Mouse (Mus musculus): ENCODE measurements around the gene Glra2. TPM values are rescaled to one million over a fixed set of nuclear protein-coding genes. Genes with fewer than 3 reads are reported as not detected.

Gene Glra2
- not detected for total RNA-seq (2023)

DNA sequence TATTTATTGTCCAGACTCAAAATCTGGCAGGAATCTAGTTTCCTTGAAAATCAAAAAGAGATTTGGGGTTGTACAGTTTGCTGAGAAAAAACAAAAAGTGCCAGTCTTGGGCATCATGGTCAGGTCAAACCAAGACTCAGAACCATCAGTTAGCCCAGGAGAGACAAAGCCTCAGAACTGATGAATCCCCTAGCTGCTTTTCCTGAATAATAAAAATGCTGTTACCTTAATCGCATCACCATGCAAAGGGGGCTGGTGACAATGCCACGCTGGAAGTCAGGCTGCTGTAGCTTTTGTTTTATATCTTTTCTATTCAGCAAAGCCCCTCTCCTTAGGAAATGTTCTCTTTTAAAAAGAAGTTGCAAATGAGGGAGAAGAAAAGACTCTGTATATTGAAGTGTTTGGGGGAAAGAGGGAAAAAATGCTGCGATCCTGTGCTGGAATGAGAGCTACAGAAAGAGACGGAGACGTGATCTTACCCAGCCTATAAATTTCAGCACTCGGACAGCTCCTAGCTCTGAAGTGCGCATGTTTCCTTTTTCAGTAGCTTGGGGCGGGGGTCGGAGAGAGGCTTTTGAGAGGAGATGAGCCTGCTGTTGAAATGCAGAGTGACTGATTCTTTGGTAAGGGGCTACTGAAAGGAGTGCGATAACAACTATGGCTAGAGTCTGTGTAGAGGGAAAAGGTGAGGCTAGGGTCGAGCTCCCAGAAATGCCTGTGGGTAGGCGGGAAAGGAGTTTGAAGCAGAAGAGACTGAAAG is at the start of gene Glra2:
TSS of gene Glra2 (minus strand) at position 455 of the 760 bp plus-strand sequence.

All from neutrophil, adult 83 days (primary cell).